Mouse (Mus musculus) C2C12 (cell line): ENCODE results near the gene Dcst2.

Experiments
- CEBPB ChIP-seq: IDR thresholded peaks from one replicate; pipeline ENCODE4 v1.6.1; 2011; ENCODE audit warnings: low read depth, mild to moderate bottlenecking, control low read depth, moderate library complexity
- CTCF ChIP-seq: IDR thresholded peaks from one replicate; pipeline ENCODE4 v1.5.1; 2011; ENCODE audit not compliant: control insufficient read depth, insufficient read depth, insufficient read length
- MYOD1 ChIP-seq: IDR thresholded peaks from one replicate; pipeline ENCODE4 v1.6.1; 2011; ENCODE audit warnings: low read depth; ENCODE audit not compliant: control insufficient read depth, insufficient read length
- USF1 ChIP-seq: IDR thresholded peaks from one replicate; pipeline ENCODE4 v1.6.1; 2011; ENCODE audit warnings: low read depth, mild to moderate bottlenecking, control low read depth, moderate library complexity

DNA sequence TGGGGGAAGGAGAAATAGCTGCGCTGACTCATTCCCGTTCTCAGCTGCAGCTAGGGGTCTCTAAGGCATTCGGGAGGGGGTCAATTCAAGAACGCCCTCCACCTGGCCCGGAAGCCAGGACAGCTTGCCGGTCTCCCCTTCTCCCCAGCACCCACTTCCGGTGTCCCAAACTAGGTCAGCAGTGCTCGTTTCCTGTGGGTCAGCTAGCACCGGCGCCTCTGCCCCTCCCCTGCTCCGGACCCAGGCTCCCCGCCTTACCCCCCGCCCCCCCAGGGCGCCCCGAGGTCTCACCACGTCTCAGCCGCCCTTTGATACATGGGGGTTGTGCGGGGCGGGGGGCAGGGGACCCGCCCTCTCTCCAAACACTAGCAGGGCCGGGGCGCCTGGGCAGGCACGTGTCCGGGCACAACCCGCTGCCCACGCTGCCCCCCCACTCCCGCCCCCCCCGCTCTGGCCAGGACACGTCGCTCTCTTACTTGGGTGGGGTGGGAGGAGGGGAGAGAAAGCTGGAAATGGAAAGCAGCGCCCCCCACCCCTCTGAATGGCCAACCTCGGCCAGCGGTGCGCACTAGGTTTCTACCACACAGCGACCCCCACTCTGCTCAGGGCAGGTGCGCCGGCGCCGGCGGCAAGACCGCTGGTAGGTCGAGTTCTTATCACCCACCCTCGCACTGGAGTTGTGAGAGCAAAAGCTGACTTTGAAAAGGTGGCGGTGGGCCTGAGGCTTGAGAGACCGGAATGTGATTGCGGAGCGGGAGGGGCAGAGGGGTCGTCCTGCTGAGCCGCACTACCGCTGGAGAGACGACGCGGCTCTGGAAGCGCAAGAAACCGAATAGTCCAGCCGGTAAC is 30.1 kb downstream of the Dcst2 start:
- TF ChIP-seq CTCF, result no peak
- TF ChIP-seq CEBPB, result no peak
- no peak for TF ChIP-seq MYOD1
- TF ChIP-seq USF1, result no peak
